Comparison of ENCODE assay signal across 12 mouse cellular contexts in genomic region chr8:47286081-47286700, GRCm38 (mm10).
DNase-seq lines count a peak whose midpoint lies in the region; ATAC-seq lines count a peak whose summit lies in the region.
"Had no signal": no experiment of that assay in that cellular context is flagged by ENCODE, and none has a peak within 500 bp of the region (broad histone marks: within the 10 kb centered on the region; RNA-seq: fewer than 3 reads in every experiment).

No protein-coding gene starts in this region.

- no peaks in the 10 kb centered on the region for H3K36me3 ChIP-seq in heart, embryonic 12.5 days
- H3K36me3 ChIP-seq in embryonic facial prominence, embryonic 11.5 days (replicated peaks; ENCODE audit: control insufficient read depth, insufficient read depth, low read depth, low read length) = no peaks in the 10 kb centered on the region
- H3K36me3 ChIP-seq in hindbrain, embryonic 13.5 days = no peaks in the 10 kb centered on the region
- H3K36me3 ChIP-seq in midbrain, embryonic 13.5 days = no peaks in the 10 kb centered on the region; the same call in 1 of the 2 replicates
- H3K36me3 ChIP-seq: lung, embryonic 15.5 days had no signal

- peak overlapping the region; percentile 84 for H3K4me2 ChIP-seq in heart, embryonic 12.5 days
- peak overlapping the region; percentile 87 for H3K4me2 ChIP-seq in embryonic facial prominence, embryonic 11.5 days (ENCODE audit: low read depth, low read length)
- H3K4me2 ChIP-seq in hindbrain, embryonic 13.5 days = peak overlapping the region; percentile 96
- peak overlapping the region; percentile 96 for H3K4me2 ChIP-seq in midbrain, embryonic 13.5 days (replicated peaks)

- no peak for DNase-seq in heart, adult 18-20 months
- DNase-seq in embryonic facial prominence, embryonic 11.5 days (ENCODE audit: low spot score) = no peak
- no peak for DNase-seq in liver
- no peak for DNase-seq in embryo, embryonic 9.5 days (ENCODE audit: extremely low spot score)
- DNase-seq in urinary bladder, postnatal 14 days (ENCODE audit: low spot score) = no peak
- DNase-seq: B cell, adult 2 months; kidney, postnatal 36 days had no signal

- WGBS in heart, embryonic 12.5 days = 74% methylated on average over 12 of the region's 12 CpGs
- WGBS in embryonic facial prominence, embryonic 11.5 days = 76% methylated on average over 12 of the region's 12 CpGs
- WGBS in hindbrain, embryonic 13.5 days = 43% methylated on average over 12 of the region's 12 CpGs
- 33% methylated on average over 12 of the region's 12 CpGs for WGBS in midbrain, embryonic 13.5 days

- peak overlapping the region; percentile 64 for H3K4me3 ChIP-seq in heart, embryonic 12.5 days
- H3K4me3 ChIP-seq in embryonic facial prominence, embryonic 11.5 days (ENCODE audit: low read depth, low read length) = peak overlapping the region; percentile 84
- H3K4me3 ChIP-seq in hindbrain, embryonic 13.5 days = peak overlapping the region; percentile 92
- H3K4me3 ChIP-seq in midbrain, embryonic 13.5 days (replicated peaks) = peak overlapping the region; percentile 92

- no peak overlapping the region for H3K27ac ChIP-seq in heart, embryonic 12.5 days (ENCODE audit: poor library complexity, severe bottlenecking)
- no peak overlapping the region for H3K27ac ChIP-seq in embryonic facial prominence, embryonic 11.5 days (replicated peaks; ENCODE audit: low read depth, low read length)
- H3K27ac ChIP-seq in hindbrain, embryonic 13.5 days = peak overlapping the region; percentile 100
- peak overlapping the region; percentile 99 for H3K27ac ChIP-seq in midbrain, embryonic 13.5 days
- H3K27ac ChIP-seq: lung, embryonic 15.5 days had no signal

- ATAC-seq in heart, embryonic 12.5 days (ENCODE audit: insufficient number of reproducible peaks, low FRiP score) = no peak
- no peak for ATAC-seq in embryonic facial prominence, embryonic 11.5 days (replicated peaks; ENCODE audit: insufficient number of reproducible peaks, low FRiP score, low TSS enrichment, low read depth)
- no peak for ATAC-seq in hindbrain, embryonic 13.5 days (ENCODE audit: low FRiP score)
- no peak for ATAC-seq in midbrain, embryonic 13.5 days
- ATAC-seq: Patski had no signal

- H3K27me3 ChIP-seq in heart, embryonic 12.5 days (replicated peaks) = 0 out of 2 replicates have a peak, but pooled peaks cover 5% of the 10 kb centered on the region
- H3K27me3 ChIP-seq in embryonic facial prominence, embryonic 11.5 days (ENCODE audit: control insufficient read depth, insufficient read depth, low read length) = no peaks in the 10 kb centered on the region
- H3K27me3 ChIP-seq in hindbrain, embryonic 13.5 days = no peaks in the 10 kb centered on the region
- no peaks in the 10 kb centered on the region for H3K27me3 ChIP-seq in midbrain, embryonic 13.5 days
- H3K27me3 ChIP-seq: Patski had no signal

- peaks cover 15% of the 10 kb centered on the region; the same call in 1 of the 2 replicates for H3K4me1 ChIP-seq in heart, embryonic 12.5 days (replicated peaks)
- no peaks in the 10 kb centered on the region for H3K4me1 ChIP-seq in embryonic facial prominence, embryonic 11.5 days (ENCODE audit: control insufficient read depth, insufficient read depth, low read length)
- H3K4me1 ChIP-seq in hindbrain, embryonic 13.5 days (replicated peaks) = peaks cover 66% of the 10 kb centered on the region
- H3K4me1 ChIP-seq in midbrain, embryonic 13.5 days (replicated peaks) = peaks cover 69% of the 10 kb centered on the region

- H3K9ac ChIP-seq in heart, embryonic 12.5 days = no peak overlapping the region
- H3K9ac ChIP-seq in embryonic facial prominence, embryonic 11.5 days (replicated peaks; ENCODE audit: low read length) = peak overlapping the region; percentile 95
- H3K9ac ChIP-seq in hindbrain, embryonic 13.5 days = peak overlapping the region; percentile 100
- peak overlapping the region; percentile 99 for H3K9ac ChIP-seq in midbrain, embryonic 13.5 days (replicated peaks)

- no peaks in the 10 kb centered on the region for H3K9me3 ChIP-seq in heart, embryonic 12.5 days (replicated peaks)
- H3K9me3 ChIP-seq in embryonic facial prominence, embryonic 11.5 days (replicated peaks; ENCODE audit: control insufficient read depth, low read length) = no peaks in the 10 kb centered on the region
- H3K9me3 ChIP-seq in hindbrain, embryonic 13.5 days = no peaks in the 10 kb centered on the region
- H3K9me3 ChIP-seq in midbrain, embryonic 13.5 days = no peaks in the 10 kb centered on the region
- H3K9me3 ChIP-seq: lung, embryonic 15.5 days had no signal

Comparison
In these comparisons a context has a peak if more than half of its experiments do, and no peak if none do; other contexts are left out.
1. H3K27ac ChIP-seq: peak in hindbrain, embryonic 13.5 days (single experiment) and midbrain, embryonic 13.5 days (single experiment); none in heart, embryonic 12.5 days (single experiment) and embryonic facial prominence, embryonic 11.5 days (single experiment).
2. Peak in every context shown above with its lines, with median percentiles within 50 percentile points of each other: H3K4me2 ChIP-seq and H3K4me3 ChIP-seq.